Mouse (Mus musculus): Measurements from ENCODE around the gene Creb3l2.

The Creb3l2 gene

DNA sequence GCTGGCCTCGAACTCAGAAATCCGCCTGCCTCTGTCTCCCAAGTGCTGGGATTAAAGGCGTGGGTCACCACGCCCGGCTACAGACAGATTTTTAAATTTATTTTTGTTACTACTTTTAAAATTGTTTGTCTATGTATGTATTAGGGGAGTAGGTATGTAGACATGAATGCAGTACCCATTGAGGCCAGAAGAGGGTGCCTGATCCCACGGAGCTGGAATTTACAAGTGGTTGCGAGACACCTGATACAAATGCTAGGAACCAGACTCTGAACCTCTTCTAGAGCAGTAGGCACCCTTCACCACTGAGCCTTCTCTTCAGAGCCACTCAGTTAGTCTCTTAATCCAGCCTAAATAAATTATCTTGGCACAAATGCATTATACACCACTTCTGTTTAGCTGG, 70.6 kb downstream of the Creb3l2 start:
- DNase-seq (ENCODE audit: low spot score in 2 of 2), result no peak

DNA sequence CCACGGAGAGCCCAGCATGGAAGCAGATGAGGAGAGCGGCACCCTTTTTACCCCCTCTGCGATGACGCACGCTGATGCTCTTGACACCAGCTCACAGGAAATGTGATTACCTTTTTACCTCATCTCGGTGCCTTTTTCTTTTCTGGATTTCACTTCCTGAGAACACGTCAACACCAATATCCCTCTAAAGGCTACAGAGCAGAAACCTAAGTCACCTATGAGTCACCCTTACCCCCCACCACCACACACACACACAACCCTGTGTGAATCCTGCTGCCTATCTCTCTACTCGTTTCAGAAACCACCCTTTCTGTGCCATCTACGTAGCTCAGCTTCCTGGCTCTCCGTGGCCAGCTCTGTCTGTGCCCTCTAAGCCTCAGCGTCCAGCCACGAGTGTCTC, 71.4 kb downstream of the Creb3l2 start:
- no peak for DNase-seq (ENCODE audit: low spot score in 2 of 2)

DNA sequence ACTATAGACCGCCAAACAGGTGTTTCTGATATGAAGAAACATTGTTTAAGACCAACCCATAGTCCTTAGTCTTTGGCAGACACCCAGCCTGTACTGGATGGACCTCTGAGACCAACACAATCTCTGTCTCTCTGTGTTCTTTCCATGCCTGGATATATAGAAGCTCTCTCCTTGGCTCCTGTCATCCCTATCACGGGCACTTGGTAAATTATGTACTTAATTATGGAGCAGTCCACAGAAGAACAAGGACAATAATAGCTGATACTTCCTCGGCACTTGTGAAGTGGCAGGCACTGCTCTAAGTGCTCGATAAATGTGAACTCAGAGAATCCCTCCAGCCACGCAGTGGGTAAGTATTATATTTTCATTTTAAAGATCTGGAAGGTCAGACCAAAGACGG, 72.2 kb downstream of the Creb3l2 start:
- no peak for DNase-seq (ENCODE audit: low spot score in 2 of 2)

DNA sequence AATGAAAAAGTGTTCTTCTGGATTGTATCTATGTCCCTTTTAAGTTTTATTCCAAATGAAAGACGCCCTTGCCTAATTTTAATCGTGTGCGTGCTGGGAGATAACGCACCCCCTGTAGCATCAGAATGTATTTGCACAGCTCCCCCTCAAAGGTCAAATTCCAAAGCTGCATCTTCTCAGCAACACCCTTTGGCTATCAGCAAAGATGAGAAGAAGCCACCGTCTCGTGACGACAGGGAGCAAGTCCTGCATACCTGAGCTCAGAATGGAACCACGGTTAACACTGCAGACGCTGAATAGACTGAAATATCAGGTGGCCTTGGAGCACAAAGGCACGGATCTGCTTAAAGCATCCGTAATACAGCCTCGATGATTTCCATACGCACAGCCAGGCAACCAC, 73.7 kb downstream of the Creb3l2 start:
- DNase-seq (ENCODE audit: low spot score in 2 of 2), result no peak

DNA sequence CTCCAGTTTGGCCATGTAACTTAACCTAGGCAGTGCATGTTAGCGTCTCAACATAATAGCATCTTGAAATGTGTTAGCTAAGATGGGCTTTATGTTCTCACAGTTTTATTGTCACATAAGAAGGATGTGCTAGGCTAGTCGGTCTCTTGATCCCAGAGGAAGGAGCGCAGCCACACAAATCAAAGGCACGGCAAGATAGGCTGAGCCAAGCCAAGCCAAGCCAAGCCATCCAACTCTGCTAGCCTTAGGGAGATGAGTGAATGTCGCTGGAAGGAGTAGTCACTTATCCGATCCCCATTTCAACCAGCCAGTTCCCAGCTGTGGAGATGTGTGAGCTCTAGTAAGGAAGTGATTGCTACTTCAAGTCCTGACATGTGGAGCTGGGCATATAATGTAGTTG, 75.0 kb downstream of the Creb3l2 start:
- no peak for DNase-seq (ENCODE audit: low spot score in 2 of 2)

DNA sequence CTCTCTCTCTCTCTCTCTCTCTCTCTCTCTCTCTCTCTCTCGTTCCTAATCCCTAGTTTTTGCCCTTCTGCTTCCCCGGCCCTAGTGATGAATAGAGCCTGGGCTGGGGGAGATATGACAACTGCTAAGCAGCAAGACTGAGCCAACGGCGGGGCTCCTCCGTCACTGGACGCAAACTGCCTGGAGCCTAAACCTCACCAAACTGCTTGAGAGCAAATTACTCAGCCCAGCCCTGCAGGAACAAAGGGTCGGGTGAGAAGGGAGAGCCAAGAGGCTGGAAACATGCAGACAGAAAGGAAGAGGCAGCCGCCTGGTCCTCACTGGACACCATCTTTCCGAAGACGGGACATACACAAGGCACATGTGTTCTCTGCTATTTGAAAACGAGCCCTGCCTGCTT, 76.8 kb downstream of the Creb3l2 start:
- no peak for DNase-seq (ENCODE audit: low spot score in 2 of 2)

DNA sequence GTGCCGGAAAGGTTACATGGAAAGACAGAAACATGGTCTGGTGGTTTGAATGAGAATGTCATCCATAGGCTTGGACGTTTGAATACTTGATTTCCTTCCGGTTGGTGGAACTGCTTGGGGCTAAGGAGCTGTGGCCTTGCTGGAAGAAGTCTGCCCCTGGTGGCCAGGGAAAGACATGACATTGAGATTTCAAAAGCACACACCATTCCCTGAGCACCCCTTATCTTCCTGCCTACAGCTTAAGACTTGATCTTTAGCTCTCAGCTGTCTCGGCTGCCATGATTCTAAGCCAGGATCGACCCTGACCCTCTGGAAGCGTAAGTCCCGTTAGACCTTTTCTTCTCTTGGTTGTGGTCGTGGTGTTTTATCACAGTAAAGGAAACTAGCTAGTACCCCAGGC, 77.6 kb downstream of the Creb3l2 start:
- no peak for DNase-seq (ENCODE audit: low spot score in 2 of 2)

DNA sequence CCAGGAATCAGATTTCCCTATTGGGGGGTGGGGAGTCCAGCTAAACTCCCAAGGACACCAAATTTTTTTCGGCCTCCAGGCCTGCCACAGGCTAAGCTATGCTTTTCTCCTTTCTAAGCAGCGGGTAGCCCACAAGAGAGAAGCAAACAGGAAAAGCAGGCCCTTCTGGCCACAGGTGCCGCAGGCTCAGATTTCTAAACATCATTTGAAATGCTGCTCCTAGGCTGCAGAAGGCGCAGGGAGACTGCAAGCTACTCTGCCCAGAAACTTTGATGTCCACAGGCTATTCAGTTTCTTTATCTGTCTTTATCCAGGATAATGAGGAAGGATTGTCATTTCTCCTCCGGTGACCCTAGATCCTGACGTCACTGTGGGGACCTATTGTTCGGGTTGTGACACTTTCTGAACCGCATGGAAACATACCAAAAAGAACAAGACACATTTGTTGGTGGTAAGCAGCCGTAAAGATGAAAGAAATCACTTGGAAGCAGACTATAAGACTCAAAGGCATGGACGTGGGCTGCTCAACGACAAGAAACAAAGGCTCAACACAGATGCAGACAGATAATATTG, 81.0 kb downstream of the Creb3l2 start:
- DNase-seq (ENCODE audit: low spot score in 2 of 2), result no peak

DNA sequence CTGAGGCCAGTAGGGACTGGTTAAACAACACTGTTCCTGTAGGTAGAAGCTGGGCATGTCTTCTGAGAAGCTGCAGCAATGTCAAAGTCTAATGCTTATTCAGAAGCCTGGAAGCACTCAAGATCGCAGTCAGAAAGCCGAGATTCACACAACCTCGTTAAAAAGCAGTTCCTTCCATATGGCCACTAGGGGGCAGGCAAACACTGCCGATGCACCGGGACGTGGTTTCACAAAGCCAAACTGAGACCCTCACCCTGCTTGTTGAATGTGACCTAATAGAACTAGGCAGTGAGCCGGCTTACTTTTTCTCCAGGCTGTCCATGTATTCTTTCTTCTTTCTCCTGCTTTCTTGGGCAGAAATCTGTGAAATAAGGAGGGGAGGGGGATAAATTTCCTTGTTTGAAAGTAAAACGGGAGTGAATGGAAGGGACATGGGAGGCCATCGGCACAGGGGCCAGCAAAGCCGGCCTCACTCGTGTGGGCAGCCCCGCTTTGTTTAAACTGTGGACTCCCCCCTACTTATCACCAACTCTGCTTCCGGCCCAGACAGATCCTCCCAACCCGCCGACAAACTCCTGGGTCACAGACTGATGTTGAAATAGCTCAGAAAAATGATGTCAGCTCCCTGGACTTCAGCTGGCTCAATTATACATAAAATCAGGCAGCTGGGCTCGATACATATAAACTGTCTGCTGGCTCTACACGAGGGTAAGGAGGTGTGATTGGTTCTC, 87.3 kb downstream of the Creb3l2 start:
- peak; percentile 75 to 81 for DNase-seq (ENCODE audit: low spot score in 2 of 2)

DNA sequence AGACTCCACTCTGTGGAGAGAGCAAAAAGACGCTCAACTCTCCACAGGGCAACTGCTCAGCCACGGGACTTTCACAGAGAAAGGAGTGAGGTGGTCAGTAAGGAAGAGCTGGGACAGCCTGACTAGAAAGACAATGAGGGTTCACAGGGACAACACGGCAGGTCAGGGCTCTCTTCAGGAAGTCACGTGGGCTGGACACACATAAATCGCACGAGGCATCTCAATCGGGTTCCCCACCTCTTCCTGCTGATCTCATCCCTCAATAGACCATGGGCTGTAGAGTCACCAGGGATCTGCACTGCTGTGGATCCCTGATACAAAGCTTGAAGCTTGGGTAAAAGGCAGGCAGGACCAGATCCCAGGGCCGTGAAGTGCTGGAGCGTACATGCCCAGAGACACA, 88.3 kb downstream of the Creb3l2 start:
- no peak for DNase-seq (ENCODE audit: low spot score in 2 of 2)

DNA sequence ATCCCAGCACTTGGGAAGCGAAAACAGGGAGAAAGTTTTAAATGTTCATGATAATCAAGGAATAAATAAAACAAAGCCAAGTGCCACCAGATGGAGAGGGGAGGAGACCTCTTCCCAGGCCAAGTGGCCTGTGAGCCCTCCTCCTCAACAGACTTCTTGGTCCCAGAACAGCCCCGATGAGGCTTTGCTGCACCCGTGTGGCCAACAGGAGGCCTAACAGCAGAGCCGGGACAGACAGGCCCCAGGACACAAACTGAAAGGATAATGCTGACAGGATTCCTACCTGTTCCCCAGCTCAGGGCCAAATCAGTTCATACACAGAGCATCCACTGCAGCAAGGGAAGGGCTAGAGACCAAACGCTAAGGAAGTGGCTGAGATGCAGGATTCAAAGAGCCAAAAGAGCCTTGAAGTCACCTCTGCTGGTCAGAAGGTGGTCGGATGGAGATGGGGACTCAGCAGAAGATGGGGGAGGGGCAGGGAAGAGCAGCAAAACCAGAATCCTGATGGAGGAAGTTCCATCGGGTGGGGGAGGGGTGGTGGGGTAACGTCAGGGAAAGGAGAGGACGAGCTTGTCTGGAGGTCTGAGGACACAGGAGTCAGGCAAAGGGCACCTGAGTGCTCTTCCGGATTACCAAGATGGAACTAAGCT, 90.1 kb downstream of the Creb3l2 start:
- DNase-seq (ENCODE audit: low spot score in 2 of 2), result peak; percentile 60 to 70

DNA sequence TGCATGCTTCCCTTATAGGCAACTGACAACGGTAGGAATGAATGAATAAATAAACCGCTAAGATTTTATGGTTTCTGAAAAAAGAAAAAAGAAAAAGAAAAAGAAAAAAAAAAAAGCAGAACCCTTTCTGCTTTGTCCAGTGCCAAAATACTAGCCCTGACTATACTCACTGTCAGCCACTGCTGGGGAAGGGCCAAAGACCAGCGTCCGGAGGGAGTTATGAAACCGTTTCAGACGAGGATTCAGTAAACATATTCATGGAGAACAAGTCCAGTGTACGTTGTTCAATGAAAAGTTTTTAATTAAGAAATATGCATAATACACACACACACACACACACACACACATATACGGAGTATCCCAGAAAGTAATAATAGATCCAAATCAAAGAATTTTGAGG, 91.6 kb downstream of the Creb3l2 start:
- DNase-seq (ENCODE audit: low spot score in 2 of 2), result no peak

DNA sequence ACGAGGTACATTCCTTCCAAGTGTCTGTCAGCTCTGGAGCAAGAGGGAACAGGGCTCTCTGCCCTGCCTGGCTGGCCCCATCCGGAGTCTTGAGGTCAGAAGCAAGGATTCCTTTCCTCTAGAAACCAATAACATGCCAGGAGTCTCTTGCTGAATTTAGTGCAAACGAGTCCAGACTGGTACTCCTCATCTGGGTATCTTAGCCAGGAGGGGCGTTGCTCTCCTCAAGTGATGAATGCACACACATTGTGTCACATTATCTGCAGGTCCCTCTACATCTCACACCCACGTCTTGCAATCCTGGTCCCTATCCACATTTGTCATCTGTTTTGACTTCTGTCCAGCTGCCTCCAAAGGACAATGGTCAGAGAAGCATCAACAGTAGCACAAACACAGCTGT, 94.3 kb downstream of the Creb3l2 start:
- DNase-seq (ENCODE audit: low spot score in 2 of 2), result no peak

DNA sequence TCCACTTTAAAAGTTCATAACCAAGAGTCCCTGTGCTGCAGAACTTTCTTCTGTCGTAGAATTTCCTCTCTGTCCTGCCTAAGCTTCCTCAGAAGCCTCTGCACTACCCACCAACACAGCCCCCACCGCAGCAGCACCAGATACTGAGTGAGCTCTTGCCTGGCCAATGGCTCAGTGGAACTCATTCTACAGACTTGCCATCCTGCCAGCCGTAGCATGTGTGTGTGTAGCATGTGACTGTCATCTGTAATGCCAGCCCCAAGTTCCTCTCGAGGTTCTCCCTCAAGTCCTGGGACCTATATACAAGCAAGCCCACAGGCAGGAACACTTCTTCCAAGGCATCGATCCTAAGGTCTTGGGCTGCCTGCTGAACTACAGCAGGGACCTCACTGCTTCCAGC, 103.9 kb downstream of the Creb3l2 start:
- no peak for DNase-seq (ENCODE audit: low spot score in 2 of 2)

DNA sequence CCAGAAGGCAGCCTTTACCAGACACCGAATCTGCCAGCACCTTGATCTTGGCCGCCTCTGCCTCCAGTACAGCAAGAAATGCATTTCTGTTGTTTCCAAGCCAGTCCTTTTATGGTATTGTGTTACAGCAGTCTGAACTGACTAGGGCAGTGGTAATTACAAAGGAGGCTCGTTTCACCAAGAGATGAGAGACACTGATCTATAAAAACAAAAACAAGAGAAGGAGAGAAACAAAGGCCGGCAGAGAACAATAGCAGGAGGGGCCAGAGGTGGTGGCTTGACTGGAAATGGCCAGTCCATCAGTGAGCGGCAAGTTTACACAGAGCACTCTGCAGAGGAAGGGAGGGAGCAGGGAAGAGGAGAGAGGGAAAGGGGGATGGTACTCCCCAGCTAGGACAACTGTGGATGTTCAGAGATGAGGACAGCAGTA, 105.1 kb downstream of the Creb3l2 start:
- DNase-seq (ENCODE audit: low spot score in 2 of 2), result no peak

DNA sequence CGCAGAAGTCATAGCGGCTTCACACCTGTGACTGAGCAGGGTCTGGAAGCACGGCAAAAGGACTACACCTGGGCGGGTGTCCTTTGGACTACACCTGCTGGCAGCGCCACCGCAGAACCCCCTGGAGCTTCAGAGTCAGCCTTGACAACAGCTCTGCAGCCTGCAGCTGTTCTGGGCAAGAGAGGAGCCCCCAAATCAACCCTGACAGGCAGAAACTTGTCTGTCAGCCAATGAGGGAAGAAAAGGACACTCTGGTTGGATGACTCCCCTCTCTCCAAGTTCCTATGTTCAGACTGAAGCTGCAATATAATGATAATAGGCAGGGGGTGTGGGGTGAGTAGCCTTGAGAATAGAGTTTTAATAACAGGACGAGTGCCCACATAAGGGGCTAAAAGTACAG, 105.6 kb downstream of the Creb3l2 start:
- no peak for DNase-seq (ENCODE audit: low spot score in 2 of 2)

DNA sequence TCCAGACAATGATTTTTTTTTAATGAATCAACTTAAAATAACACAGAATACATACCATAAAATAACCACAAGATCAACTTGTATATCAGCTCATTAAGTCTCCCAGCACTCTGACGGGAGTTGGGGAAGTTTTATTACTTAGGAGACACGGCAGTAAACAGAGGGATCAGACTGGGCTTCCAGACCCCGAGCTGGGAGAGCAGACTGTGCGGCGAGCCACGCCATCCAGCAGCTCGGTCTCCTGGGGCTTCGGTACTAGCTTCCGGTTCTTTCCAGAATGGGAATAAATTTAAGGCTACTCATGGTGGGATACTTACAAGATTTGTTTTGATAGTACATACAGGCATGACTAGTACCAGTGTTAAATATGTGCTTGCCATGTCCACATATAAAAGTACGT, 109.1 kb downstream of the Creb3l2 start:
- no peak for DNase-seq (ENCODE audit: low spot score in 2 of 2)

DNA sequence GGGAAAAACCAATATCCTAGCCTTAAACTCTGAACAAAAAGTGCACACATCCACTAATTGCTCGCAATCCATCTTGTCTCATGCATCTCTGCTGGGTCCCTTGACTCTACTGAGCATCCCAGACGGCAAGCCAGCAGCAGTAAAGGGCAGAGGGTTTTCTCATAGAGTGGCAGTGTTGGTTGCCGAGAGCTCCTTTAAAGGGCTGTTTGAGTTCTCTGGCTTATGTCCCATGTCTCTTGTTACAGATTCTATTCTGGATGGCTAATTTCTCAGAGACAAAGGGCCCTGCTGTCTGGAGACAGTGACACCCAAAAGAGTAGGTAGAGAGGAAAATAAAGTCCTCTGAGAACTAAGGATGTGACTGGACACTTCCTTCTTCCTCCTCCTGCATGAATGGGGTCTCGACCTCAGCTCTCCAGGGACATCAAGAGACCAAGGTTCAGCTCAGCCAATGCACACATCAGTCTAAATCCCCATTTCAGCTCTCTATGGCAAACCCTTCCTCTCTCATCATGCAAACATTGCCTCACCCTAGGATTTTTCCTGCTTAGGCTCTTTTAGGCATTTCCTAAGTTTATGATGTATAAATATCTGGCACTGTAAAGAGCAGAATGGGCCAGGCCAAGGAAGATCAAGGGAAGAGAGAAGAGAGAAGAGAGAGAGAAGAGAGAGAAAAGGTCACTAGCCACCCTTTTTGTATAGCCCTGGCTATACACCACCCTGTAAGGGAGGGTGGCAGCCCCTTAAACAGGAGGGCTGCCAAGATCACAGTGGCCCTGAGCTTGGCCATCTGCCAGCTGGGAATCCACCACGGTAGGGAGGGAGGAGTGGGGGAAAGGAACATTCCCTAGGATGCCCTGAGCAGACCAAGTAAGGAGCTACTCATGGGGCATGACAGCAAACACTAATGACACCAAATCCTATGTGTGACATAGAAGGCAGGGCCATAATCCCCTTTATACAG, 111.8 kb downstream of the Creb3l2 start:
- DNase-seq (ENCODE audit: low spot score in 2 of 2), result no peak

DNA sequence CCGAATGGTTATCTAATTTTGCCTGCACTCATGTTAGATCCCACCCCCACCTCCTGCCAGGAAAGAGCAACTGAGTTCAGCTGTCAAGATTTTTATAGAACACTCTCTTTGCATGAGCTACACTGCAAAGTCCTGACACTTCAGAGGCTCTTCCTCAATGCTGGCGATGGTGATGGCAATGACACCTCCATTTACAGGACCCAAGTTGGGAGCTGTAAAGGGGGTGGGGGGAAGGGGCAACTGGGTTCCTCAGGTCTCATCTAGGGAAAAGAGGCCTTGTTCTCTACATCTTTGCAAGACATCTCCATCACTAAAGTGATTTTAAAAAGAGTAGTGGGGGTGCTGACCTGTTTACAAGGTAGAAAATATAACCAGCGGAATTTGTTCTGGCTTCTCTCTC, 112.6 kb downstream of the Creb3l2 start:
- no peak for DNase-seq (ENCODE audit: low spot score in 2 of 2)

DNA sequence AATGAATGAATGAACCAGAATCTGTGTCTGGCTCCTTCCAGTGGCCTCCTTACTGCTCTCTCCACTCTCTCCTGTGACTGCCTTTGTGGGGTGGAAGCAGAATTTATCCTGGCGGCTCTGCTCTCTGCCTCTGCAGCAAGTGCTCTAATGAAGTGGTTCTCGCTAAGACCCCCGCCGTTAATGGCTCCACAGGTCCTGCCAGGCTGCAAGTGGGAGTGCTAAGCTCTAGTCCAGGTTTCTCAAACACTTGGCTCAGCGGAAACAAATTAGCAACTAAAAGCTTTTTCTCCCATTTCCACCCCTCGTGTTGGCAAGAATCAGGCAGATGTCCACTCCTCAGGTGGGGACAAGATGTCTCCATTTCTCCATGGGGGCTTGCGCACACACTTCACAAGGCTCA, 113.3 kb downstream of the Creb3l2 start:
- no peak for DNase-seq (ENCODE audit: low spot score in 2 of 2)

DNA sequence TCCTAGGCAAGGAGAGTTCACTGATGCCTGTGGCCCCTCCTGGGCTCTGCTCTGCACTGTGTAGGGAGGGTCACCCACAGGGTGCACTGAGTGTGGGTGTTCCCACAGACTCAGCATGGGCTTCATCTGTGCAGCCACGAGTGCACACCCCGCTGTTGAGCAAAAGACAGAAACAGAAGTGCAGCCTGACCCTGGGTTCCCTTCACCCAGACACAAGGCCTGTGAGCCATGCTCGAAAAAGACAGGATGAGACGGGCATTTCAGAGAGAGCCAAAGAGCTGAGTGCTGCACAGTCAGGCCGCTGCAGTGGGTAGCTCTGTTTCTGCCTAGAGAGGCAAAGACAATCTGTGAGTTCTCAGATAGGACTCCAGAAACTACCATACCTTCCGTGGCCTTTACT, 114.4 kb downstream of the Creb3l2 start:
- DNase-seq (ENCODE audit: low spot score in 2 of 2), result no peak

DNA sequence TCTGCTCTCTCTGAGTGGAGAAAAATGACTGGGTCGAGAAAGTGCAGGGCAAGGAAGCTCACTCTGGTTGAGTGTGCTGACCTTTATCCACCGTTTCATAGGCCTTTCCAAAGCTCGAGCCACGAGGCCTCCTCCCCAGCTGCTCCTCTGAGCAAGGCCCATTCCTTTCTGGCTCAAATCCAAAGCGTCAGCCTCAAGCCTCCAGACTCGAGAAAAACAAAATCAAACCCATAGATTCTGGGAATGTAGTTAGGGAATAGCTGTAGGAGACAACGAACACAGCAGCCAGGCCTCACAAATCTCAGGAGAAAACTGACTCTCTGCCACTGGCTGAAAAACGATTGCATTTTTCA, 115.4 kb downstream of the Creb3l2 start:
- no peak for DNase-seq (ENCODE audit: low spot score in 2 of 2)
